Mouse (Mus musculus) MEL (cell line): ENCODE results near the gene Kctd6. TPM values are rescaled to one million over a fixed set of nuclear protein-coding genes. Genes with fewer than 3 reads are reported as not detected.
"Not testable (repeated sequence)": the region's sequence is repeated elsewhere in the genome, so short reads cannot be mapped to it uniquely, and the experiment has no call there.

ENCODE experiments used
- DNase-seq: peaks from one replicate; pipeline ENCODE4 v3.0.0; 2011; ENCODE audit warnings: low read depth, low spot score
- H3K27ac ChIP-seq: 2 replicates; pipeline ENCODE4 v1.5.1; 2012; ENCODE audit warnings: low read depth, mild to moderate bottlenecking, control low read depth, low read length, moderate library complexity; ENCODE audit not compliant: control insufficient read depth
- H3K27me3 ChIP-seq, 2 experiments: fragments of 150-350 bp in 1 of 2; sonication (generic) in 1 of 2; 2 replicates each; pipeline ENCODE4 v1.6.1; 2012; ENCODE audit warnings: low read length in 2 of 2, mild to moderate bottlenecking in 2 of 2, improper control_type of control experiment in 1 of 2, moderate library complexity in 1 of 2; ENCODE audit not compliant: insufficient read depth in 2 of 2, control insufficient read depth in 1 of 2
- H3K36me3 ChIP-seq, 2 experiments: 2 replicates each; pipeline ENCODE4 v1.6.1; 2012 to 2014; ENCODE audit warnings: low read length in 2 of 2, improper control_type of control experiment in 1 of 2, inconsistent platforms in 1 of 2, mild to moderate bottlenecking in 1 of 2; ENCODE audit not compliant: insufficient read depth in 2 of 2, control insufficient read depth in 1 of 2
- H3K4me1 ChIP-seq, 2 experiments: fragments of 150-350 bp in 1 of 2; sonication (generic) in 1 of 2; 2 replicates each; pipeline ENCODE4 v1.6.1; 2012; ENCODE audit warnings: low read length in 2 of 2, improper control_type of control experiment in 1 of 2, mild to moderate bottlenecking in 1 of 2; ENCODE audit not compliant: insufficient read depth in 2 of 2, control insufficient read depth in 1 of 2
- H3K4me3 ChIP-seq, 2 experiments: fragments of 150-350 bp in 1 of 2; sonication (generic) in 1 of 2; 2 replicates each; pipeline ENCODE4 v1.5.1; 2012; ENCODE audit warnings: low read depth in 2 of 2, low read length in 2 of 2, mild to moderate bottlenecking in 2 of 2, moderate library complexity in 2 of 2, control low read depth in 1 of 2, improper control_type of control experiment in 1 of 2; ENCODE audit not compliant: control insufficient read depth in 1 of 2, insufficient read depth in 1 of 2
- H3K79me2 ChIP-seq: 2 replicates; pipeline ENCODE4 v1.6.1; 2012; ENCODE audit warnings: mild to moderate bottlenecking, low read length, moderate library complexity; ENCODE audit not compliant: control insufficient read depth, poor library complexity, insufficient read depth
- H3K9ac ChIP-seq: 2 replicates; pipeline ENCODE4 v1.6.1; 2012; ENCODE audit warnings: low read depth, mild to moderate bottlenecking, control low read depth, low read length, moderate library complexity; ENCODE audit not compliant: control insufficient read depth, poor library complexity, severe bottlenecking
- H3K9me3 ChIP-seq: fragments of 150-350 bp; sonication (generic); replicated peaks from 2 replicates; pipeline ENCODE4 v1.6.1; 2012; ENCODE audit warnings: mild to moderate bottlenecking, low read length, improper control_type of control experiment, moderate library complexity; ENCODE audit not compliant: insufficient read depth
- BHLHE40 ChIP-seq: IDR thresholded peaks from 2 replicates; pipeline ENCODE4 v1.6.1; 2012; ENCODE audit warnings: low read depth, mild to moderate bottlenecking, inconsistent platforms, low read length, improper control_type of control experiment, borderline replicate concordance
- CHD1 ChIP-seq: IDR thresholded peaks from 2 replicates; pipeline ENCODE4 v1.6.1; 2012; ENCODE audit warnings: low read depth, mild to moderate bottlenecking, inconsistent platforms, low read length, improper control_type of control experiment
- CHD2 ChIP-seq: IDR thresholded peaks from 2 replicates; pipeline ENCODE4 v1.6.1; 2011; ENCODE audit warnings: low read length, improper control_type of control experiment
- CTCF ChIP-seq, 3 experiments: IDR thresholded peaks in 2 of 3; conservative IDR thresholded peaks in 1 of 3; 2 replicates each; pipeline ENCODE4 v1.5.1; 2011 to 2012; ENCODE audit warnings: low read length in 3 of 3, low read depth in 2 of 3, mild to moderate bottlenecking in 2 of 3, improper control_type of control experiment in 1 of 3, inconsistent platforms in 1 of 3, mixed read lengths in 1 of 3, moderate library complexity in 1 of 3; ENCODE audit not compliant: control insufficient read depth in 1 of 3, insufficient read depth in 1 of 3, poor library complexity in 1 of 3, severe bottlenecking in 1 of 3
- GATA1 ChIP-seq: IDR thresholded peaks from 2 replicates; pipeline ENCODE4 v1.6.1; 2011; ENCODE audit warnings: low read depth, low read length, improper control_type of control experiment
- KAT2A ChIP-seq: conservative IDR thresholded peaks from 2 replicates; pipeline ENCODE4 v1.6.1; 2012; ENCODE audit warnings: low read depth, low read length, improper control_type of control experiment, inconsistent platforms
- MAX ChIP-seq: IDR thresholded peaks from 2 replicates; pipeline ENCODE4 v1.6.1; 2011; ENCODE audit warnings: low read length, improper control_type of control experiment
- MAZ ChIP-seq: IDR thresholded peaks from 2 replicates; pipeline ENCODE4 v1.6.1; 2012; ENCODE audit warnings: low read depth, mild to moderate bottlenecking, inconsistent platforms, low read length, improper control_type of control experiment
- MEF2A ChIP-seq: IDR thresholded peaks from 2 replicates; pipeline ENCODE4 v1.6.1; 2014; ENCODE audit warnings: low read depth, mild to moderate bottlenecking, inconsistent platforms, low read length, improper control_type of control experiment; ENCODE audit not compliant: poor library complexity, insufficient replicate concordance, severe bottlenecking; ENCODE audit errors: extremely low read depth
- NELFE ChIP-seq: IDR thresholded peaks from 2 replicates; pipeline ENCODE4 v1.6.1; 2011; ENCODE audit warnings: low read depth, low read length, improper control_type of control experiment
- NRF1 ChIP-seq: IDR thresholded peaks from 2 replicates; pipeline ENCODE4 v1.6.1; 2014; ENCODE audit warnings: low read depth, mild to moderate bottlenecking, inconsistent platforms, low read length, improper control_type of control experiment, moderate library complexity; ENCODE audit not compliant: poor library complexity, insufficient read depth, severe bottlenecking
- POLR2A ChIP-seq, 2 experiments: IDR thresholded peaks; 2 replicates each; pipeline ENCODE4 v1.6.1; 2011 to 2012; ENCODE audit warnings: low read length in 2 of 2, mild to moderate bottlenecking in 2 of 2, control low read depth in 1 of 2, improper control_type of control experiment in 1 of 2, low read depth in 1 of 2, moderate library complexity in 1 of 2; ENCODE audit not compliant: control insufficient read depth in 1 of 2, insufficient read depth in 1 of 2, poor library complexity in 1 of 2
- RAD21 ChIP-seq: IDR thresholded peaks from 2 replicates; pipeline ENCODE4 v1.6.1; 2011; ENCODE audit warnings: mild to moderate bottlenecking, low read depth, low read length, improper control_type of control experiment
- SIN3A ChIP-seq: IDR thresholded peaks from 2 replicates; pipeline ENCODE4 v1.6.1; 2012; ENCODE audit warnings: low read length, improper control_type of control experiment, inconsistent platforms
- SMC3 ChIP-seq: IDR thresholded peaks from 2 replicates; pipeline ENCODE4 v1.6.1; 2011; ENCODE audit warnings: low read depth, low read length, improper control_type of control experiment
- TBP ChIP-seq: IDR thresholded peaks from 2 replicates; pipeline ENCODE4 v1.8.0; 2011; ENCODE audit warnings: low read depth, low read length, improper control_type of control experiment
- USF1 ChIP-seq: IDR thresholded peaks from 2 replicates; pipeline ENCODE4 v1.6.1; 2014; ENCODE audit warnings: low read depth, mild to moderate bottlenecking, inconsistent platforms, low read length, improper control_type of control experiment, moderate library complexity
- USF2 ChIP-seq, 2 experiments: IDR thresholded peaks; 2 replicates each; pipeline ENCODE4 v1.6.1; 2011 to 2012; ENCODE audit warnings: improper control_type of control experiment in 2 of 2, low read length in 2 of 2, borderline replicate concordance in 1 of 2, inconsistent platforms in 1 of 2, low read depth in 1 of 2, mild to moderate bottlenecking in 1 of 2; ENCODE audit not compliant: insufficient read depth in 1 of 2
- ZC3H11A ChIP-seq: IDR thresholded peaks from 2 replicates; pipeline ENCODE4 v1.6.1; 2012; ENCODE audit warnings: low read depth, mild to moderate bottlenecking, inconsistent platforms, low read length, improper control_type of control experiment
- ZMIZ1 ChIP-seq: IDR thresholded peaks from 2 replicates; pipeline ENCODE4 v1.6.1; 2012; ENCODE audit warnings: low read depth, mild to moderate bottlenecking, inconsistent platforms, low read length, improper control_type of control experiment, moderate library complexity
- polyA plus RNA-seq, 2 experiments: library from polyadenylated mRNA; stranded (reverse) in 1 of 2; unstranded in 1 of 2; fragments of >175 nt in 1 of 2; fragments of >200 nt in 1 of 2; gene quantifications; 2 replicates each; pipeline versions ENCODE4 v1.2.1 to v1.2.4; 2012; ENCODE audit warnings: low replicate concordance in 2 of 2, low read depth in 1 of 2; ENCODE audit not compliant: insufficient read length in 2 of 2, insufficient read depth in 1 of 2, missing spikeins in 1 of 2
- total RNA-seq: library from RNA; depleted of rRNA; stranded (reverse); fragments of 300-350 nt; gene quantifications from 2 replicates; pipeline ENCODE4 v1.2.3, GENCODE M21; 2012

The Kctd6 gene
- total and polyA plus RNA-seq, 3 experiments, result 3.6 to 5.5 TPM; not detected in 1

DNA sequence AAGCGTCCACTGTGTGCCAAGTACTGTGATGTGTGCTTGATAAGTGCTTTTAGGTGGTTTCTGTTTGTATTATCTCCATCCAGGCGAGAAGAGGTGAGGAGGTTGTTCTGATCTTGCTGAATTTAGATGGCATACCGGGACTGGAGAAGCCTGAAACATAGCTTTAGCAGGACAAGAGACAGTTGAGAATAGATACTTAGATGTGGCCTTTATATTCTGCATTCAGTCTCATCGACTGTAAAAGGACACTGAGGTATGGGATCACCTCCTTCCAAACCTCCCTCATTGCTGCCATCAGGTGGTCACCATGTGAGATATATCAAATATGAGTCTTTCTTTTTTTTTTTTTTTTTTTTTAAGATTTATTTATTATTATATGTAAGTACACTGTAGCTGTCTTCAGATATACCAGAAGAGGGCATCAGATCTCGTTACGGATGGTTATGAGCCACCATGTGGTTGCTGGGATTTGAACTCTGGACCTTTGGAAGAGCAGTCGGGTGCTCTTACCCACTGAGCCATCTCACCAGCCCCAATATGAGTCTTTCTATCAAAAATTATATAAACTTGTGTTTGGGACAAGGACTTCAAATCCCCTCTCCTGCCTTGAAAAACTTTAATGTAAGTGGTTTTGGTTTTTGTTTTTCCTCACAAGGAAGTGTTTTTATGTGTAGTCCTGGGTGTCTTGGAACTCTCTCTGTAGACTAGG, 40.2 kb upstream of the Kctd6 start:
- H3K36me3 ChIP-seq, H3K27me3 ChIP-seq, H3K4me1 ChIP-seq, H3K9me3 ChIP-seq: not testable (repeated sequence)
- Histone ChIP-seq H3K79me2 (peaks cover 11% of the 10 kb centered on the region), H3K9ac (peak overlapping the region; percentile 65), H3K4me3 (peak overlapping the region; percentile 76 to 99), H3K27ac (peak overlapping the region; percentile 55)
- TF ChIP-seq ZC3H11A (peak; percentile 17), SMC3 (peak; percentile 47), CTCF (IDR thresholded peaks at IDR 0.05 in 2 of 3, conservative IDR thresholded peaks at IDR 0.05 in 1 of 3; ENCODE audit: control insufficient read depth in 1 of 3, insufficient read depth in 1 of 3, low read depth in 2 of 3, low read length in 3 of 3, poor library complexity in 1 of 3, severe bottlenecking in 1 of 3) (peak in 2 of 3 experiments; percentile 27 to 45; a peak in 3 of 6 replicates), RAD21 (peak; percentile 27)
- peak; percentile 72 for DNase-seq

DNA sequence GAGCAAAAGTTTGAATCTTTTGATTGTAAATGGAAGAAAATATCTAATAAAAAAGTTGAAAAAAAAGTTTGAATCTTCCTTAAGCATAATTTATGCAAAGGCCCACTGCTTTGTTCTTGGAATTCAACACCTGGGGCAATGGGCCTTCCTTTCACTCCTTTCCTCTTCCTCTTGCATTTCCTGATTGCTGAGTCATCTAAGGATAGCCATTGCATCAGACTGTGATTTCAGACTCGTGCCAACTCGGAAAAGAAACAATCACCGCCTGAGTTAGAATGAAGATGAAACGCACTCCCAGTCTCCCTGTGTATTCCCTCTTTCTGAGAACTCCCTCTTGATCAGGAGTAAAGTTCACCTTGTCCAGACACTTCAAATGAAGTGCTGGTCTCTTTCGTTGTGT, 39.3 kb upstream of the Kctd6 start:
- peaks cover 0 to 2% of the 10 kb centered on the region in 2 experiments for H3K27me3 ChIP-seq
- no peaks in the 10 kb centered on the region for H3K9me3 ChIP-seq
- H3K9ac ChIP-seq, result no peak overlapping the region
- H3K79me2 ChIP-seq, result peaks cover 11% of the 10 kb centered on the region
- peaks cover 6 to 9% of the 10 kb centered on the region in 2 experiments for H3K36me3 ChIP-seq
- no peak overlapping the region for H3K4me3 ChIP-seq
- H3K4me1 ChIP-seq, result peaks cover 0 to 4% of the 10 kb centered on the region in 2 experiments; a peak in 1 of 4 replicates
- no peak overlapping the region for H3K27ac ChIP-seq
- no peak for DNase-seq
- TF ChIP-seq CTCF (IDR thresholded peaks at IDR 0.05 in 2 of 3, conservative IDR thresholded peaks at IDR 0.05 in 1 of 3; ENCODE audit: control insufficient read depth in 1 of 3, insufficient read depth in 1 of 3, low read depth in 2 of 3, low read length in 3 of 3, poor library complexity in 1 of 3, severe bottlenecking in 1 of 3) (no peak), TBP (no peak), MAZ (no peak), POLR2A (IDR thresholded peaks at IDR 0.05; ENCODE audit: control insufficient read depth in 1 of 2, insufficient read depth in 1 of 2, low read depth in 1 of 2, low read length in 2 of 2, poor library complexity in 1 of 2) (no peak), ZMIZ1 (no peak), USF2 (IDR thresholded peaks at IDR 0.05; ENCODE audit: borderline replicate concordance in 1 of 2, insufficient read depth in 1 of 2, low read depth in 1 of 2, low read length in 2 of 2) (no peak), KAT2A (no peak), BHLHE40 (no peak), CHD2 (no peak), NELFE (no peak), CHD1 (no peak), MAX (no peak), GATA1 (no peak), USF1 (no peak), NRF1 (no peak), SIN3A (no peak), ZC3H11A (no peak), MEF2A (no peak)
